Mouse (Mus musculus): Measurements from ENCODE around the gene Smg9.
A peak's percentile ranks its signal among the peaks of the same experiment; 100 is the strongest.

Gene Smg9

DNA sequence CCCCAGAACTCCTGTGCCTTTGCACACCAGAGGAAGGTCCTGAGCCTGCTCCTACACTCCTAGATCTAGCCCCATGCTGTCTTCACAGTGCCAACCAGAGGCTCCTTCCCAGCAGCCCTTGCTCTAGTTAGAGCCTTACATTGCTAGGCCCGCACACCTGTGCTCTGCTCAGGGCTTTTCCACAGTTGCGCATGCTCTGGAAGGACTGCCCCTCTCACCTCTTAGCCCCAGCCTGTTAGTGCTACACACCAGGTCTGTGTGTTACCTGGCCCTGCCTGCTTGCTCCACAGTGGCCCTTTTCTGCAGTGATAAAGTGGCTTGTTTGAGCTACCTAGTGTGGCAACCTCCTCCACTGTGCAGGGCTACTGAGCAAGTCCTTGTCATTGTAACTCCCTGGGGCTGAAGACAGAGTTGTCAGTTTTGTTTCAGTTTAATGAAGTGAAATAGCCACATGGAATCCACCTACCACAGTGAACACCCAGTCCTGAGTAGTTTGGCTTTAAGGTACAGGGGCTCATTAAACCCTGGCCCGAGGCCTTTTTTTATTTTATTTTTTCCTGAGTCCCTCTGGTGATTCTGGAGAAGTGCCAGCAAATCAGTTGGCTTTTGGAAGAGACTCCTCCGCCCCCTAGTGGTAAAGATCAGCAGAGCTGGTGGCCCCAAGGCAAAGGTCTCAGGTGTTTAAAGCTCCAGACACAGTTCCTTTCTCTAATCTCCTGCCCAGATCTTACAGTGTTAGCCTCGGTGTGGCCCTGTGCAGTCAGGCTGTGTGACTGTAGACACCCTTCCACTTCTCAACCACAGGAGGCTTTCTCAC lies 7.3 kb downstream of the Smg9 start:
- peak; percentile 76 for DNase-seq (ENCODE audit: low read depth, low spot score)

DNA sequence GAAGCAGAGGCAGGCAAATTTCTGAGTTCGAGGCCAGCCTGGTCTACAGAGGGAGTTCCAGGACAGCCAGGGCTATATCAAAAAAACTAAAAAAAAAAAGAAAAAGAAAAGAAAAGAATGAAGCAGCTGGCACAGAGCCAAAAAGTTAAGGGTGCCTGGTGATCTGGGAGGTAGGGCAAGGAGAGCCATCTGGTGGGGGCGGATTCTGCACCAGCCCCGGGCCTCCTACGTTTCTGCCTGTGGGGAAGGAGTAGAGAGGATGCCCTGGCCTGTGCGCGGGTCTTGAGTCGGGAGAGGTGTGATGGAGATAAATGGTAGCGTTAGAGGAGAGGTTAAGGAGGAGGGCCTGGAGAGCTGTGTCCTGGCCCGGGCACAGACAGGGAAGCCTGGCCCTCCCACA lies 8.8 kb downstream of the Smg9 start:
- DNase-seq (ENCODE audit: low read depth, low spot score) = no peak

DNA sequence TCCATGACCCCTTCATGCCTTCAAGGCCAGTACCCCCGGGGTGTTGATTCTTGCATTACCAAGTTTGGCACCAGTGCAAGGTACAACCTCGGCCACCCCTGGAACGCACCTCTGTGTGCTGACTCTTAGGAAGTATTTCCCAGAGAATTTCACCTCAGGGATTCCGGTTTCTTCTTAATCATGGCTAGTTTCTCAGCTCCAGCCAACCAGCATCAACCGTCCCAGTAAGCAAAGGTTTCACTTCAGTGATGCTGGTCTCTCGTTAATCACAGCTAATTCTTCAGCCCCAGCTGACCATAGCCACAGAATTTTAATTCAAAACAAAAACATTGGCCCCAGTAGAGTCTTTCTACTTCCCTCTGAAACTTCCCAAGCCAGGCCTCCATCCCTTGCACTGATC lies 10.7 kb downstream of the Smg9 start:
- no peak for DNase-seq (ENCODE audit: low read depth, low spot score)

DNA sequence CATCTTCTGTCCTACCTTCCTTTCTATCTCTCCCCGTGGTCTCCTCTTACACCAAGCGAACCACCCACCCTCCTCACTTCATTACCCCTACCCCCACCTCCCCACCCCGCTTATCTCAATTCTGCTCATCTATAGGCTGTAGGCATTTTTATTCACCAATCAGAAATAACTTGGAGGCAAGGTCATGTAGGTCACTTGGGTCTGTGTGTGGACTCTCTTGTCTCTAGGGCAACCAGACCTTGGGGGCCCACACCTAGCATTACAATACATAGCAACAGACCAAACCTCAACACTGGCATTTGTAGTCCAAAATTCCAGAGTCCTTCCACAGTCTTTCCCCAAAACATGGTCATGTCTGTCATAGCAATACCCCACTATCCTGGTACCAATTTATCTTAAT lies 11.4 kb downstream of the Smg9 start:
- DNase-seq (ENCODE audit: low read depth, low spot score) = no peak

DNA sequence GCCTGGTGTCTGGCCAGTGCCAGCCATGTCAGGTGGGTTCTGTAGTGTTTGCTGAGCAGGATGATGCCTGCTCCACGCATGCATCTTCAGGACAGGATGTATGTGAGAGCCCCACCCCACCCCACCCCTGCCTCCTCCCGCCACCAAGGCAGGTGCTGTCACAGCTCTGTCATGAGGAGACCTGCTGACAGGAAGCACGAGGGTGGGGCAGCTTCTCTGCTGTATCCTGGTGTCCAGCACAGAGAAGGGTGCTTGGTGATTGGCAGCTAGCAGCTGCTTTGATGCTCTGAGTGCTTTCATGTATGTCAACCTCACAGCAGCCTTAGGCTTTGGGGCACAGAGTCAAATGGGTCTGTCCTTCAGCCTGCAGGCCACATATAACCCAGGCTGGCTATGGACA lies 14.2 kb downstream of the Smg9 start:
- DNase-seq (ENCODE audit: low read depth, low spot score) = no peak

DNA sequence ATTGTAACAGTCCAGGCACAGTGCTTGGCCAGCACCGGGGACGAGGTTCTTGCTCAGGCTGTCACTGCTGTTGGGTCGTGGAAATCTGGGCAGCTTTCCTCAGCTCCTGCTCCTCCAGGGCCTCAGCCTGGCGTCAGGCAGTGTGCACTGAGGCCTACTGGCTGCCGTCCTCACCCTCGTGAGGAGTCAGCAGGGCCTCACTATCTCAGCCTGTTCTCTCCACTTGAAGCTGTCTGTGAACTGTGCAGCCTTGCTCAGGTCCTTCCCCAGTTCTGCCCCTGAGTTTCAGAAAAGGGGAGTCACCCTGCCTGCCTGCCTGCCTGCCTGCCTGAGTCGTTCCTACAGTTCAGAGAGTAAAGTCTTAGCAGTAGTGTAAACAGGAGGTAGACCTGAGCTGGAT lies 15.8 kb downstream of the Smg9 start:
- no peak for DNase-seq (ENCODE audit: low read depth, low spot score)

DNA sequence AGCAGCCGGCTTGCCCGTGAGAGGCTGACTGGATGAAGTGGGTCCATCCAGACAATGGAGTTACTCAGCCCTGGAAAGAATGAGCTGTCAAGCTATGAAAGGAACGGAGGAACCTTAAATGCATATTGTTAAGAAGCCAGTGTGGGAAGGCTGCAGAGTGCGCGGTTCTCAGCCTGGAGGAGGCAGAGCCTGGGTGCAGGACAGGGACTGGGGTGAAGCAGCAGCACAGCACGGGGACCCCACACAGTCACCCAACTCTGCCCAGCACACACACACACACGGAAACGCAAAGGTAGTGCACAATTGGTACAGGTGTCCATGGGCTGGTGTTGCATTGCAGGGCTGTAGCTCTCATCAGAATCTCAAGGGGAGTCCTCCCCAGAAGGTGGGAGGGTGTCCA lies 20.2 kb downstream of the Smg9 start:
- DNase-seq (ENCODE audit: low read depth, low spot score) = no peak

DNA sequence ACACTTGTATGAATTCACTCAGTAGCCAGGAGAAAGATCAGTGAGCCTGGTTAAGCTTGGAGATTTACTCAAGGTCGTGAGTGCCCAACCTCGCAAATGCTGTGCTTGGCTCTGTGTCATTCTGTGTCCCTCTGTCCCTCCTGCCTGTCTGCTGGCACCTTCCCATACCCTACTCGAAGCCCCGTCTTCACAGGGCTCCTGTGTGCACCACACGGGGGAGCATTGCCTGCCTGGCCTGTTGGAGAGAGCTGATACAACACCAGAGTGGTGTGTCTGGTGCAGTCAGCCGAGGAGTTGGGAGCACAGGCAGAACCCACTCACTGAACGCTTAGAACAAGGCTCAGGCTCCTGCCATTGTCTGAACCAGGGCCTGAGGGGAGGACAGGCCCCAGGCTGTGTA lies 22.2 kb downstream of the Smg9 start:
- DNase-seq (ENCODE audit: low read depth, low spot score) = no peak

DNA sequence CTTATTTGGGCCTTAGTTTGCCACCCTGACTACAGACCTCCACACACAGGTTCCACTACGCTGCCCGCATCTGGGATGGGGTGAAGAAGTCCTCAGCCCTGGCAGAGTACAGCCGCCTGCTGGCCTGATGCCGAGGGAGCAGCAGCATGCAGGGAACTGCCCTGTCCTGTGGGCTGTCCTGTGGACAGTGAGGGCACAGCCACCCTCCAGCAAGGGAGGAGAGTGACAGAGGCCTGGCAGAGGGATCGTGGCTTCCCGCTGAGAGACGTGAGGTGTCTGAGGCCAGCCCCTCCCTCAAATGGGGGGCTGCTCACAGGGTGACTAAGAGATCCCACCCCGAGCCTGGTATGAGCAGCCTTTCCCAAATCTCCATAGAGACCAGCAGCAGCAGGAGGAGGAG lies 22.8 kb downstream of the Smg9 start:
- no peak for DNase-seq (ENCODE audit: low read depth, low spot score)

DNA sequence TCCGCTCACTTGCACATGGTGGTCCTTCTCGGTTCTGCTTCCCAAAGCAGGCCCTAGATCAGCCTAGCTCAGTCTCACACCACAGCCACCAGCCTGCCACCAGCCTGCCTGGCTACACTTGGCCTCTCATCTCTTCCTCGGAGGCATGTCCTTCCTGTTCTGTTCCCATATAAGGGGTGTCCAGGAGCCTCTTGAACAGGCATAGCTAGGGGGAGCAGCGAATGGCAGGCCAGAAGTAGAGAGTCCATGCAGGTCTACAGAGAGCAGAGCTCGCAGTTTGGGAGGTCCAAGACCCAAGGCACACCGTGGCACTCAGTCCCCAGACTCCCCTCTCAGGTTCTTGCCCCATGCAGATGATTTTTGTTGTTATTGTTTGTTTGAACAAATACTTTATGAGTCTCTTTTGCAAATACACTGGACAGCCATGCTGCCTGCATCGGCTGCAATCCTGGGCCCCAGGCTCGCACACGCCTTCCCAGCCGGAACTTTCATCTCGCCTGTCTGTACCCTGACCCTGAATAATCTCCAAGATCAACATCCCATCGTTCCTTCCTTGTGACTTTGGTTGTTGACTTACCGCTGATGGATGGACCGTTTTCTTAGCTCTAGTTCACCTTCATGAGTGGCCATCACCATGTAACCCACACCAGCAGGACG lies 23.8 kb downstream of the Smg9 start:
- DNase-seq (ENCODE audit: low read depth, low spot score) = no peak

DNA sequence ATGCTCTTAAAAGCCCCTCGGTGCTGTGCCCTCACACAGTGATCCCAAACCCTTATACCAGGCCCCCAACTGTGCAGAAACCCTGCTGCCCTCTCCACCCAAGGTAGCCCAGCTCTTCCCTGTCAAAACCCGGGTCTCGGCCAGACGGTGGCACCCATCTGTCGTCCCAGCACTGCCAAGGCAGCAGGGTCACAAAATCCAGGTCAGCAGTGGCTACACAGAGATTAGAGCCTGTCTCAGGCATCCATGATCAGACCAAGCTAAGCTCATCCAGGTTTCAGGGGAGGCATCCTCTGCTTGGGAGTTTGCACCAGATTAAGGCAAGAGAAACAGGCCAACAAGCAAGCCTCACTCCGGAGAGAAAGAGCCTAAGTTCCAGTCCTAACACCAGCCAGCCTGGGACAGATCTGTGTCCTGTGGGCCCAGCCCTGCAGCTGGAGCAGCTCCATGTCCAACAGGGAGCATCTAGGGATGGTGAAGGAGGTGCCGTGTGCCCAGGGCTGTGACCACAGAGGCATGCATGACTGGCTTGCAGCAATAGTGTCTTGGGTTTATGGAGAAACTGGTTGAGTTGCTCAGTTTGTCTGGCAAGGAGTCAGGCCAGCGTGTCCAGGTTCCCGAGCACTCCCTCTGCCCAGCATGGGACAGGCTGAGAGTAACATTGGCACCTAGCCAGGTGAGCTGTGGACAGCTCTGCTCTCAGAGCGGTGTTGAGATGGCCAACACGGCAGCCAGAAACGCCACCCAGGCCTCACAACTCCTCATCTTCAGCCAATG lies 24.7 kb downstream of the Smg9 start:
- peak; percentile 53 for DNase-seq (ENCODE audit: low read depth, low spot score)

DNA sequence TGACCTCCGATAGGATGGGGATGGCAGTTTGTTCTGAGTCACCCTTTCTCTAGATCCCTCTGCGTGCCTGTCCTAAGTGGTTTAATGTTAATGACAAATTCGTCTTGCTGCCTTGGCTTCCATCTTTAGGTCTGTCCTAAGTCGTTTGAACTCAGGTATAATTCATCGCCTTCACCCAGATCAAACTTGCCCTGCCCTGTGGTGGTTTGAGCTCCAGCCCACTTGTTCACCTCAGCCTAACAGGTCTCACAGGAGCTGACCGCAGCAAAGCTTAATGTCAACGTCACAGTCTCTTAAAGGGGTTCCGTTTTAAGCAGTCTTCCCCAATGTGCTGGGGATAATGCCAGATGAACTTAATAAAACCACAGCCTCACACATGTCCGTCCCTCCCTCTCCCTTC lies 26.5 kb downstream of the Smg9 start:
- DNase-seq (ENCODE audit: low read depth, low spot score) = no peak

DNA sequence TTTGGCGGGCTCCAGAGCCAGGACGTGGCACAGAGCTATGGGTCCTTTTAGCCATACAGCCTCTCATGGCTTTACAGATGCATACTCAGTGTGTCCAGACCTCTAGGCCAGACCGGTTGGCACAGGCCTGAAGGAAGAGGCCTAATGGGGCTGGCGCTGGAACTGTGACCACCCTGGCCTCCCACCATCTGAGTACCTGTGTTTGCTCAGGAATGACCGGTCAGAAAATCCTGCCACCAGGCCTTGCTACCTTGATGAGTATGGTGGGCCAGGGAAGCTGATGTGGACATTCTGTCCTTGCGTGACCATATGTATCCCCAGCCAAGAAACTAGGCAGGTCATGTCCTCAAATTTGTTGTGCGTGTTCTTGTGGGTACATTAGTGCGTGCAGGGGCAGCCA lies 27.7 kb downstream of the Smg9 start:
- DNase-seq (ENCODE audit: low read depth, low spot score) = no peak

DNA sequence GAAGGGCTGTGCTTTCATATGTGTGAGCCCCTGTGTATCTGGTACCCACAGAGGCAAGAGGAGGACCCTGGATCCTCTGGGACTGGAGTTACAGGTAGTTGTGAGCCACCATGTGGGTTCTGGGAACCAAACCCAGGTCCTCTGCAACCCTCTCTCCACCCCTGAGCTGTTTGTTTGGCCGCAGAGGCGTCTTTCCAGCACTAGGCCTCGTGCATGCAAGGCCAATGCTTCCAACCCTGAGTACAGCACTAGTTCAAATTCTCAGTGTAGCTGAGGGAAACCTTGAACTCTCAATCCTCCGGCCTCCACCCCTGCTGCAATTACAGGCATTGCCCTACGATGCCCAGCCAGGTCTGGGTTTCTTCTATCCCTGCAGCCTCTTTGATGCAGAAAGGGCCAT lies 29.3 kb downstream of the Smg9 start:
- DNase-seq (ENCODE audit: low read depth, low spot score) = no peak

DNA sequence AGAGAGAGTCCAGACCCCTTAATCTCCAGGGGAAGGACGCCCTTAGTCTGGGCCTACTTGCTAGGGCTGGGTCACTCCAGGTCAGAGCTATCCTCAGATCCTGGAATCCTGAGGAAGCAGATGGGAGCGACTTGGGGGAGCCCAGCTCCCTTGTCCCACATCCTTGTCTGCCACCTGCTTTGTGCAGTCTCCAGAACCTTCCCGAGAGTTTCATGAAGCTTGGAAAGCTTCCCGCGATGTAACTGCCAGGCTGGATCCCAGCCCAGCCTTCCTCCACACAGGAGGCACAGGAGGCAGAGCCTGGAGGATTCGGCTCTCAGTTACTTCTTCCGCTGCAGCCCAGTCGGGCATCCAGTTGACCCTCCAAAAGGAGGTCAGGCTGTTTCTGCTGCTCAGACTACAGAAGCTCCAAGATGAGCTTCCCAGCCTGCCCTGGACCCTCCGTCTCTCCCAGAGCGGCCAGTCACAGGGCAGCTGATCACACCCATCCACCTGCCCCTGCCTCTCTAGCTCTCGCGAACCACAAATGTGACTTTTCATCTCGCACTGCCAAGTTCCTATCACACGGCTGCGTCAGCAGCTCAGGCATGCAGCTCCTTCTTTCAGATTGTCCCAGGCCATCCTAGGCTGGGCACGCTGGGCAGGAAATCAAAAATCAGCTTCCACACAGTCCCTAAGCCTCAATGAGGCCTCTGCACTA lies 30.1 kb downstream of the Smg9 start:
- DNase-seq (ENCODE audit: low read depth, low spot score) = no peak

DNA sequence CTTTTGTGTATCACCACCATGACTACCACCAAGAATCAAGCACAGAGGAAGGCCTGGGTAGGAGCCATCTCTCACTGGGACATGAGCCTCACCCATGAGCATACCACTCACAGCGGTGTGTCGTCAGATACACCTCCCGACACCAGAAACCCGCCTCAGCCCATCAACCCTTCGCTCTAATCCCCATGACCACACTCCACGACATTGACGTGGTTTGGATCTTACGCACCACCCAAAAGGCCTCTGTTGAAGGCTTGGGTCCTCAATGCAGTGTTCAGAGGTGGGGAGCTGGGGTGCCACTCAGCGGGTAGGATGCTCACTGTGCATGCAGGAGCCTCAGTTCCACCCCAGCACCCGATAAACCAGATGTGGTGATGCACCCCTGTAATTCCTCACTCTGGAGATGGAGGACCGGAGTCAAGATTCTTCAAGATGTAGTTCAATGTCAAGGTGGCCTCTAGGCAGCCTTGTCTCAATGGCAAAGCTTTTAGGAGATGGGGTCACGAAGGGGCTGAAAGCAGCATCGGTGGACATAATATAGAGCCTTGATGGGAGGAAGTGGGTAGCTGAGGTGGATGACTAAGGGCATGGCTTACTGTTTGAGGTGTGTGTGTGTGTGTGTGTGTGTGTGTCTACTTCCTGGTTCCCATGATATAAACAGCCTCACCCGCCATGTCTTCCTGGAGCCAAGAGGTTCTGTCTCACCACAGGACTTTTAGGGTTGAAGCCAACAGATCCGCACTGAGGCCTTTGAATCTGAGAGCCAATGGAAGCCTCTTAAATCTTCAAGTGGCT lies 31.3 kb downstream of the Smg9 start:
- DNase-seq (ENCODE audit: low read depth, low spot score) = no peak

DNA sequence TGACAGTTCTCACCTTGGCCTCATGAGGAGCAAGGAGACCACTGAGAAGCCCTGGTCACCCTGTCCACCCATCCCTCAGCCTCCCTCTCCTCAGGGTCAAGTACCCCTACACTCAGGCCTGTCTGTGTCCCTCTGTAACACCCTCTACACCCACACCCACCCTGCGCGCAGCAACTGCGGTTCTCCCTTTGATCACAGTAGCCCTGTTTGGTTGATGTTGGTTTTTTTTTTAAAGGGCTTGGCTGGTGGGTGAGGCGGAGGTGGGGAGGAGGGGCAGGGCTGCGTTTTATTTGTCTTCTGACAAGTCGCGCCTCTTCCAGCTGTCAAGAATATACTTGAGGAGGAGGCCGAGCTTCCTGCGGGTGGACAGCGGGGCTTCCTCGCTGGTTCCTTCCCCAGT lies 32.3 kb downstream of the Smg9 start:
- no peak for DNase-seq (ENCODE audit: low read depth, low spot score)

DNA sequence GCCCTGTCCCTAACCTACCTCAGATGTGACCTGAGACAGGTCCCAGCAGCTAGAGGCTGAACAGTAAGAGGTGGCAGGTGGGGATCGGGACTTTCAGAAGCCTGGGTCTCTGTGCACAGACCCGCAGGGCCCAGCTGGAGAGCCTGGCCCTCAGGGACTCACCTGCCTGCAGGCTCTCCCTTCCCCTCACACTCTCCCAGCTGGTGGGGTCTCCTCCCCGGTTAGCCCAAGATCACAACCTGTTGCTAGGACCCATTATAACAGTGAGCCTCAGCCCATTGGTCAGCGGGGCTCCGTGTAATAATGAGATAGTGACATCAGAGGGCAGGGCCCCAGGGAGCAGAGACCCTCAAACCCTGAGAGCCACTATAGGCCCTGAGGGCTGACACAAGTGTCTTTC lies 35.9 kb downstream of the Smg9 start:
- DNase-seq (ENCODE audit: low read depth, low spot score) = no peak

DNA sequence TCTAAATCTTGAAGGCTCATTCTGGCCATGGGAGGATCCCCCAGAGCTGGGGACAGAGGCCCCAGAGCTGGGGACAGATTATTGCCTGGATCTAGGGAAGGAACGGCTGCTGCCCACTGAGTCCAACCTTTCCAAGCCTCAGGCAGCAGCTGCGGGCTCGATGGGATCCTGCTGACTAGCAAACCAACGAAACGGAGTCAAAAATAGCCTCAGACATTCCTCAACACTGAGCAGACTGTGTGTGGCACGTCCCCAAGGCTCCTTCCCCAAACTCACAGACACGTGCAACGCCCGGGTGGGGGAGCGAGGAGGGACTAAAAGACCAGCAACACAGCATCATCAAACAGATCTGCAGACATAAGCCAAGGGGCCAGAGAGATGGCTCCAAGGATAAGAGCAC lies 38.6 kb downstream of the Smg9 start:
- no peak for DNase-seq (ENCODE audit: low read depth, low spot score)

DNA sequence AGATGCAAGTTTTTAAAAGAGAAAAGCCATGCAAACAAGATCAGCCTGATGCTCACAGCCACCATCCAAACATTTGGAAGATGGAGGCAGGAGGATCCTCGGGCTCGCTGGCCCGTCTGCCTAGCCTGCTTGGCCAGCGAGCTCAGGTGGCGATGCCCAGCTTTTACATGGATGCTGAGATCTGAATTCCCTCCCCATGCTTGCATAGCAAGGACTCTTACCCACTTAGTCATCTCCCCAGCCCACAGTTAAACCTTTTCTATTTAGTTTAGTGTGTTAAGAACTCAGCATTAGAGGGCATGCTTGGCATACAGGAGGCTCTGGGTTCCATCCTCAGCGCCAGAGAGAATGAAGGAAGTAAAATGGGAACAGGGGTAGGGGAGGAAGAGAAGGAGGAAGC lies 39.8 kb downstream of the Smg9 start:
- DNase-seq (ENCODE audit: low read depth, low spot score) = no peak

DNA sequence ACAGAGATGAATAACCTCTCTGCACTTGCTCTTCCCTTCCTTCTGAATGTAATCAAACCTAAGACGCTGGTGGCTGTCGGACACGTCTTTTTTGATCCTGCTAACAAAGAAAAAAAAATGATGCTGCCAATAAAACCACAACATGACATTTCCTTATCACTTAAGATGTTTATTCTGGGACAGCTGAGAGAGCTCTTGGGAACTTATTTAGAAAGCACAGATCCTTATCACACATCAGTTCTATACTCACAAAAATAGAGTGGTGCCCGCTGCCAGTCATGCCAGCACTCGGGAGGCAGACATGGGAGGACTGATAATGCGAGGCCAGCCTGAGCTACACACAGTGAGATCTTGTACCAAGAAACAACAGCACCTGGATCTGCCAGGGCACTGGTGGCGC lies 40.5 kb downstream of the Smg9 start:
- no peak for DNase-seq (ENCODE audit: low read depth, low spot score)

All from retina, postnatal 7 days (tissue).